Mouse (Mus musculus) testis, postnatal 10 days (tissue): Measurements from ENCODE around the gene Sucla2.

Source experiments
- DNase-seq: peaks from one replicate; pipeline ENCODE4 v3.0.0; 2021; ENCODE audit warnings: low spot score

The Sucla2 gene

DNA sequence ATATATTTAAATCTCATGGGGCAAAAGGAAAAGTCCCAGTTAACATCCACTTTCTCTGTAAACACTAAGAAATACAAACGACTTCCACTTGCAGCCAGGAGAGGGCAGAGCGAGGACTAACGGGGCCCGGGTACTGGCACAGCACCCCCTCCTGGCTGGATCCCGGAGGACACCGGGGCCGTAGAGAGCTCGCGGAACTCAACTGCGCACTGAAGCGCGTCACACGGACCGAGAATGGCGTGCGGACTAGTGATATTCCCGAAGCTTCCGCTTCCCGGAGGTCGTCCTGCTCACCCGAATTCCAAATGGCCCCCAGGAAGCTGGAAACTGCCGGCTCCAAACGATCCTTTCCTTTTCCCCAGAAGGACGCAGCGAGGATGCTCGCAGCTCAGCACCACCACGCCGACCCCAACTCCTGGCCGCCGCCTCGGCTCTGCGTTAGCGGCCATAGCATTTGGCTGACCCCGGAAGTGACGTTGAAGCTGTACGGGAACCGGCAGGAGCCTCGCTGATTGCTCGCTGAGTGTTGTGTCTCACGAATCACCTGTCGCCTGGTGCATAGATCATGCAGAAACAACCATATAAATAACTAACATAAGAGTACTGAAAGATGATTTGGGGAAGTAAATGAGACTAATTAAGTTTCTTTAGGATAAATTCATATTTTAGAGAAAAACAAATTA is at the start of gene Sucla2:
Sucla2 (plus strand) TSS at position 554 of the 683 bp plus-strand sequence.
- peak; percentile 96 for DNase-seq

DNA sequence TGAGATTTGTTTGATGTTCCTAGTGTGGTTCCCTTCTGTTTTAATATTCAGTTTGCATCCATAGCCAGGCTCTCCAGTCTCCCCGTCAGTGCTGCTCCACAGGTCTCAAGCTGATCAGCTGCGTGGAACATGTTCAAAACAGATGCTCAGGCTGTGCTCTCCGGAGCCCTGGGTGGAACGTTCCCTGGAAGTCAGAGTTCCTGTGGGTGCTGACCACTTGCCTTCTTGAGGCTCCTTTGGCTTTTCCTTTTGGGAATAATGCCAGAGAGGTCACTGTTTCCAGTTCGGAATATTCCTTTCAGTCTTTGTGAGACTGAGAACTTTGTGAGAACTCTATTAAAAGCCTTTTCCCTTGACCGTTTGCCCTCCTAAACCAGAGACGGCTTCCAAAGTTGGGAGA is 49.6 kb upstream of the Sucla2 start:
- no peak for DNase-seq

DNA sequence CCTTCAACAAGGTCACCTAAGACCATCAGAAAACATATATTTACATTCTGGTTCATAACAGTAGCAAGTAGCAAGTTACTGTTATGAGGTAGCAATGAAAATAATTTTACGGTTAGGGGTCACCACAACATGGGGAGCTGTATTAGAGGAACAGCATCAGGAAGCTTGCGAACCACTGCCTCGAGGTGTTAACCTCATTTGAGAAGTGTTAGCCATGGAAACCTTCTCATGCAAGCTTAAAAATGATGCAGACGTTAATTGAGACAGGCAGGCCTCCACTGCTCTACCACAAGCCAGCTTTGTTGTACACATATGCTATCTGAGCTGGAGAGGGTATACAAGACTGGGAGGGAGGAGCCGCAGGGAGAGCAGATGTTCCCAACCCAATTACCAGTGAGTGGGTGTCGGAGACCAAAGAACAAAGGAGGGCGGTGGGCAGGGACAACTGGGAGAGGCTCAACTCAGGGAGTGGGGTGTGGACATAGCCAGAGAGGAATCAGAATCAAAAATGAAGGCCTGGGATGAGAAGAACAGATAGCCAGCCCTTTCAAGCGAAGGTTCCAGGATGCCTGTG is 48.7 kb upstream of the Sucla2 start:
- no peak for DNase-seq

DNA sequence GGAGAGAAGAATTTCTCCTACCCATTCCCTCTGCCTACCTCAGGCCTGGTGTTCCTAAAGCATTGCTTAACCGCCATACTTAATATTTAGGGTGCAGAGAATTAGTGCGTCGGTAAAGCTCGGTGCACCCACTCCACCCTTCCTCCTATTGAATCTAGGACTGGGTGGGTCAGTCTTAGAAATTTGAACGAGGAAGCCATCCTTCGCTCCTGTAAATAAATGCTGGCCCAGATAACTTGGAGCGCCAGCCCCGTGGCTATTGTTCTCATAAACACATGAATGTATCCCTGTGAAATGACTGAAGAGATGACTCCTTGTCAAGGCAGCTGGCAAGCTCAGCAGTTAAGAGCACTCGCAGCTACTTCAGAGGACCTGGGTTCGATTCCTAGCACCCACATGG is 48.0 kb upstream of the Sucla2 start:
- no peak for DNase-seq

DNA sequence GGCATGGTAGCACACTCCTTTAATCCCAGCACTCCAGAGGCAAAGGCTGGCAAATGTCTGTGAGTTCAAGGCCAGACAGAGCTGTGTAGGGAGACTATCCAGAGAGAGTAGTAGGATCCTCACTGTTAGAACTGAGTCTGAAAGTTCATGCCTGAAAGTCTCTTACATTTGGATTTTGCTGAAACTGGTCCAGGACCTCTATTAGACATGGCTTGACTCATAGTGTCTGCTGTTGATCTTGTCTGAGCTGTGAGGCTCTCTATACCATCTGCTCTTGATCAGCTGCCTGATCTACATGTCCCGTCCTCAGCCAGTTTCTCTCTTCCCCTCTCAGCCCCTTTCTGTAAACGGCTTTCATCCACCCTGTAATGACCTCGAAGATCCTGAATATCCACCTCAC is 46.8 kb upstream of the Sucla2 start:
- no peak for DNase-seq

DNA sequence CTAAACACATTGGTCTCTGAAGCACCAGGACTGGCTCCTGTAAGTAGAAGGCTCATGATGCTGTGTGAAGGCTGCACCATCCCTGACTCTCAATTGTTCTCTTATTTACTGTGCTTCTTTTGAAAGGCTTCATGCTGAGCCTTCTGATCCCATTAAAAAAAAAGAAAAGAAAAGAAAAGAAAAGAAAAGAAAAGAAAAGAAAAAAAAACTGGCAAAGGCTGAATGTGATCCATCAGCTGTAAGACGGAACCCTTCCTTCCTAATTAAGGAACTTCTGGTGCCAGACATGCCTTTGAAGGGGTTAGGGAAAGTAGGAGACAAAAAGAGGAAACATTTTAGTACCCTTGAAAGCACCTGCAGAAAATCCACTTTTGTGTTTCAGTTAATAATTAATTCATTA is 45.3 kb upstream of the Sucla2 start:
- DNase-seq = no peak

DNA sequence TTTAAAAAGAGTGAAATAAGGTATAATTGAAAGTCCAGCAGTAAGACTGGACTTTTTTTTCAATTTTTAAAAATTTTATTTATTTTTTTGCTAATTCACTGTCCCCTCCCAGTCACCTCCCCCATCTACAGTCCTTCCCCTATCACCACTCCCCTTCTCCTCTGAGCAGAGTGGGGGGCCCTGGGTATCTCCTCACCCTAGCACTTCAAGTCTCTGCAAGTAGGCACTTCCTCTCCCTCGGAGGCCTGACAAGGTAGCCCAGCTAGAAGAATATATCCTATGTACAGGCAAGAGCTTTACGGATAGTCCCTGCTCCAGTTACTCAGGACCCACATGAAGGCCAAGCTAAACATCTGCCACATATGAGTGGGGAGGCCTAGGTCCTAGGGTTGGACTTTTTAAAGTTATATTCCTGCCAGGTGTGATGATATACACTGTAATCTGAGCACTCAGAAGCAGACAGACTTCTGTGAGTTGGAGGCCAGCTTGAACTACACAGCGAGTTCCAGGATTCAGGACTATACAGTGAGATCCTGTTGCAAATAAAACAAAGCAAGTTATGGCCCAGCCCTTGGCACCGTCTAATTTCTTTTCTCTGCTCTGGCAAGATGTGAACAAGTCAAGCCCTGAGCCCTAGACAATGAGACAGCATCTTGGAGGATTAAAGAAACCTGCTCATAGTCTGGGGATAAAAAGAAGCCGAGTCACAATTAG is 41.4 kb upstream of the Sucla2 start:
- no peak for DNase-seq

DNA sequence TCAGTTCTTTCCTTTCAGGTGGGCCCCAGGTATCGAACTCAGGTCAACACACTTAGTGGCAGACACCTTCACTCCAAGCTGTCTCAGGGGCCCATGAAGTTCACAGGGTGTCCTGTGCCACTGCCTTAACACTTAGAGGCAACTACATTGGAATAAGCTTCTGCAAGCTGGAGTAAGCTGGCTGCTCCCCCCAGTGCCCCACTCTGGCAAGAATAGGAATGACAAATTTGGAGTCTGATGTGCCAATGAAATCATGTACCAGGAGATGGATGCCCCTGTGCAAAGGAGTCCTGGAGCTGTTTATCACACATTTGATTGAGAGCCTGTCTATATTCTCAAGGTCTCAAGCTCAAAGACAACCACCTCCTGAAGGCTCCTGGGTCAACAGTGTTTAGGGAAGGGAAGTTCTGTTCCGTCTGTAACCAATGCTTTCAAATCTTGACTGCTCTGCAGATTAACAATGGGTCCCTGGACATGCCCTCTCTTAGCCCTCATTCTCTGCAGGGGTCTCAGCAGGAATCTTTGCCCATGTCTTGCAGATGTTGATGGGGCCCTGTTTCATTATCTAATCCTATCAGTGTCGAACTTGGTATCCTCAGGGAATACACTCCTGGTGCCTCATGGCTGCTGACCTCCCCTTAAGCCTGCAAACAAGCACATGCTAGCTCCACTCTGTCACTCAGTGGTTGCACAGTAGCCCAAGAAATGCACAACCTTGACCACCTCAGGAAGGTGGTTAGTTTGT is 40.6 kb upstream of the Sucla2 start:
- DNase-seq = no peak

DNA sequence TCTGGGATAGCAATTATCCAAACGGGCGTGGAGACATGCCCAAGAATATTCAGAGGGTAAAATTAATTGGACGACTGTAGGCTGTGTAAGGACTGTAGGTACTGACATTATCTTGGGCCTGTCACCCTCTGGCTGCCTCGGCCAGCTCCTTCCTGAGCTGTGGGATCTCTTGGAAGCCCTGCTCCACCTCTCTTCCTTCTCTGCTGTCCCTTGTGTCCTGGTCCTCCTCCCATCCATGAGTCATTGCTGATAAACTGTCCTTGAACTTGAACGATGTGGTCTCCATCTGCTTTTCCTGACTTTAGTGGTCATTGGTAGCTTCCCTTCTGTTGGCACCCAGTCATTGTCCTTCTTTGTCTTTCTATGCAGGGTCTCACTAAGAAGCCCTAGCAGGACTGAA is 38.5 kb upstream of the Sucla2 start:
- DNase-seq = no peak

DNA sequence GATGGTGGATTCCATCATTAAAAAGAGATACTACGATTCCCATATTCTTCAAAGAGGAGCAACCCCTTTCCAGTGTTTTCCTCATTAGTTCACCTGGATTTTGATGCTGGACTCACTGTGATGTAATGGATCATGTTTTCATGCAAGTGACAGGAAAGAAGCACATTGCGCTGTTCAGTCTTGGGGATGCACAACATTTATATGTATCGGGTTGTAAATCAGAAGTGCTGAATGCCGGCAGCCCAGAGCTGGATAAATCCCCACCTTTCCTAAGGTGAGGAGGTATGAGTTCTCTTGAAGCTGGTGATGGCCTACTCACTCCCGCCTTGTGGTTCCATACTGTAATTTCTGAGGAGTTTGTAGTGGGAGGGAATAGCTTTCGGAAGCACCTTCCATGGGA is 31.8 kb upstream of the Sucla2 start:
- no peak for DNase-seq

DNA sequence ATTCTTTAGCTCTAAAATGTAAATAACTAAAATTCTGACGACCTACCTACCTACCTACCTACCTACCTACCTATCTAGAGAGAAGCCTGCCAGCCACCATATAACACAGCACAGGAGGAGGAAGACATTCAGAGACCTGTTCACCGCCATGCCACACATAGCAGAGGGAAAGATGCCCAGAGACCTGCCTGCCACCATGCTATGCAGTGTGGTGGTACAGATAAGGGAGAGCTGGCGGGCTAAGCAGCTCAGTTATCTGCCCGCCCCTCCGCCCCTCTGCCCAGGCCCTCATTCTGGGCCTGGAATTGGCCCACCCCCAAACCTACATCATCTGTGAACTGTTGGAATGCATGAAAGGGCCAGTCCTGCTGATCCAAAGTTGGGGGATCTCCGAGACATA is 31.0 kb upstream of the Sucla2 start:
- DNase-seq = no peak

DNA sequence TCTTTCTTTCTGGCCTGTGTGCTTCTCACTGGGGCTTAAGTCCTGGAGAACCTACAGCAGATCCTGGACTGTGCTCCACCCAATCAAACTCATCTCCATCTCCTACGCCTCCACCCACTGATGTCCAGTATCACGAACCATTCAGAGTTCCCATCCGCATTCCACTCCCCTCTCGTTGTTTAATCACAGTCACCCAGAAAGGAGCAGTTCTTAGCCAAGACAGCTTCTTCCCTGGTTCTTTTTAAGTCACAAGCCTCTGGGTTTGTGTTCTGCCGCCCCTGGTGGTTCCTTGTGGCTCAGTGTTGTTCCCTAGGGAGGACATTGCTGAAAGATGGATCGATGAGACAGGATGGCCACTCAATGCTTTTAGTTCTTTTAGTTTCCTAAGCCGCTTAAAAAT is 29.4 kb upstream of the Sucla2 start:
- no peak for DNase-seq

DNA sequence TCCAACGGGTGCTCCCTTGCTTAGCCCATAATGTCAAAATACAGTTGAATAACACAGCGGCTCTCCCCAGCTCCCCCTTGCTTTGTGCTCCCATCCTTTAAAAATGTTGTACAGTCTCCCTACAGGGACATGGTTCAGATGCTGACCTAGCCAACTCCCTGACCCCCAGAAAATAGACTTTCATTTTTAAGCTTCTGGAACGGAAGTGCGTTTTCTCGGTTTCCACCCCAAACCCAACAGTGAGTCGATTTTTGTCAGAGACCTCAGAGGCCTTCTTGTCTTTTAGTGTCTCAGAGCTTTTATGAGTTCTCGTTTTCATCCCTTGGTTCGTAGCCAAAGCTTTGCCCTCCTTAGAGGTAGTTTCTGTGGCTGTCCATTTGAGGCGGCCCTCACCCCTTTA is 23.8 kb upstream of the Sucla2 start:
- no peak for DNase-seq

DNA sequence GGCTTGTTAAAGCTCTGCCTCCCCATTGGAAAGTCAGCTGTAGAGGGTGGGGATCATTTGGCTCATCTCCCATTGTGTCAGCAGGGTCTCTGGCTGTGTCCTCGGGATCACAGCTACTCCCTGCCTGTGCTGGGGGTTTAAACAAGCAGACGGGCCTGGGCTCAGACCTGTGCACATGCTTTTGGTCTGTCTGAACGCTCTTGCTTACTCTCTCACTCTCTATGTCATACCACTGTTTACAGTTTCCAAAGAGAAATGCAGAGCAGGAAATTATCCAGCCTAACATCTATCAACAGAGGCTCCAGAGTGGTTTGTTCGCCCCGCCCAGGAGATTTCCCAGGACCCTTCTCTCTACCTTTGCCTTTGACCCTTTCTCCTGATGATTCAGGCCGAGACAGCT is 23.4 kb upstream of the Sucla2 start:
- DNase-seq = no peak

DNA sequence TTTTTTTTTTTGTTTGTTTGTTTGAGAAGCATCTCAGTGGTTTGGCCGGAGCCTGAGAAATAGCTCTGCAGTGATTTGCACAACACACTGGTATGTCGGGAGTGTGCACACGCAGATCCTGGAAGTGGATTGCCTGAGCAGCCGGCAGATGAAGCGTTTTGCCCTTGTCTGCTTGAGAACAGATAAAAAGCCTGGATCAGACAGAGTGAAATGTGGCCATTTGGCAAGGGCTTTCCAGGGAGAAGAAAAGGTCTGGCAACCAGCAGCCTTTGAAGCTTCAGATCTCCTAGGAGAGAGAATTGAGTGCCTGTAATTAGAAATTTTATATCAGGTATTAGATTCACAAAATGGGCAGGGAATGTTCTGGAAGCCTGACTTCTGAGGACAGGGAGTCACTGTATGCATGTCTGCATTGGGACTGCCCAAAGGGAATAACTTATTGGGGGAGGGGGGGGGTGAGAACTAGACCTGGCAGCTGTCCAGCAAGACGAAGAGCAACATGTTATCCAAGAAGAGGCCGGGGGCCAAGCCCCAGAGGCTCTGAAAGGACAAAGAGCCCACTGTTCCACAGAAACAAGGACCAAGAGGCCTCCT is 22.4 kb upstream of the Sucla2 start:
- peak; percentile 86 for DNase-seq

DNA sequence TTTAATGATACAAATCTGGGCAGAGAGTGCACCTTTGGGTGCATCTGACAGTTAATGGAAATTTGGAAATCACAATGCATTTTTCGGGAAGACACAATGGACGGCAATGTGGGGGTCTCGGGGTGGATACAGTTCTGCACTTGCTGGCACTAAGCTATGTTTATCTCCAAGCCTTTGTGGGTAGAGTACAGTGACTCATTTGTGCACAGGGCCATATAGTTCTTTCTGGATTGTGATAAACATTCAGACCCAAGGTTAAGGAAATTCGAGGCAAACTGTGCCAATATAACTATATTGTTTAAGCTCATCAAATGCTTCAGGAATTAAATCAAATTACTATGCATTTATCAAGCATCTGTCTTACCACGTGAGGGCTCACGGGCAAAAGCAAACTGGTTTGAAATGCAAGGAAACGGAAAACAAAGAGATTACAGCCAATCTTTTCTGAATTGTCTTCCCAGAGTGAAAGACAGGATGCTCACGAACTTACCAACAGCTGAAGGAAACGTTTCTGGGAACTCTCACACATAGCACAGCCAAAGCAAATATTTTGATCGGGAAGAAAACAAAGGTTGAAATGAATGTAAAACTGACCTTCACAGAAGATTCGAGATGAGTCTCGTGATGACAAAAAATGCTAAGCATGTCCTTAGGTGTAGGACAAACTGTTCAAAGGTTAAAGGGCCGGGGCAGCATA is 21.7 kb upstream of the Sucla2 start:
- no peak for DNase-seq

DNA sequence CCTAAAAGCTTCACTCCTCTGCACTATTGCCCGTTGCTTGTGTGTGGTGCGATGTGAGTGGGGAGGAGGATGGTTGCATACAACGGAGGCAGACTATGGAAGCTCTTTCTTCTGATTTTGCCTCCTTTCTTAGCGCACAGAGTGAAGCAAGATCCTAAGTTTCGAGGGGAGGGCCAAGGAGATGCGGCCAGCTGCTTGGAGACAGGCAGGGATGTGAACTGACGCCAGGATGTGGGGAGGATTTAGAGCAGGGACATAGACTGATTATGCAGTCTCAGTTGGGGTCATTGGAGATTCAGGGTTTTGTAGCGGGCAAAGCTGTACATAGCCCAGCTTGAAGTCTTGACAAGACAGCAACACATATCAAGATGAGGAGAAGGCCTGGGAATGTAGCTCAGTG is 18.8 kb upstream of the Sucla2 start:
- DNase-seq = no peak

DNA sequence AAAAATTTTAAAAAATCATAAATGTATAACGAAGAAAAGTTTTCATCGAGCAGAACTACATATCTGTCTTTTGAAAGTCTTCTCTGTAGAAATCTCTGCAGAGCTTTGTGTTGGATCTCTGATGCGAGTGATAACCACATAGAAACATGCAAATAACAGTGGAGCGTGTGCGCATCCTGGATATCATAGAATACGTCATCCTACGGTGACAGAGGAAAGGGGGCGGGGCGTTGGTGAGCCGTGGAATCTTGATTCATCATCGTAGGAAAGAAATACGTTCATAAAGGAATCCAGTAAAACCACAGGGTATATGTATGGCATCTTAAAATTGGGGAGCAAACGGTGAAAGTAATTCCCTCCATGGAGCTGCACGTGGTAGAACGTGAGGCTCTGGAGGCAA is 17.9 kb upstream of the Sucla2 start:
- no peak for DNase-seq

DNA sequence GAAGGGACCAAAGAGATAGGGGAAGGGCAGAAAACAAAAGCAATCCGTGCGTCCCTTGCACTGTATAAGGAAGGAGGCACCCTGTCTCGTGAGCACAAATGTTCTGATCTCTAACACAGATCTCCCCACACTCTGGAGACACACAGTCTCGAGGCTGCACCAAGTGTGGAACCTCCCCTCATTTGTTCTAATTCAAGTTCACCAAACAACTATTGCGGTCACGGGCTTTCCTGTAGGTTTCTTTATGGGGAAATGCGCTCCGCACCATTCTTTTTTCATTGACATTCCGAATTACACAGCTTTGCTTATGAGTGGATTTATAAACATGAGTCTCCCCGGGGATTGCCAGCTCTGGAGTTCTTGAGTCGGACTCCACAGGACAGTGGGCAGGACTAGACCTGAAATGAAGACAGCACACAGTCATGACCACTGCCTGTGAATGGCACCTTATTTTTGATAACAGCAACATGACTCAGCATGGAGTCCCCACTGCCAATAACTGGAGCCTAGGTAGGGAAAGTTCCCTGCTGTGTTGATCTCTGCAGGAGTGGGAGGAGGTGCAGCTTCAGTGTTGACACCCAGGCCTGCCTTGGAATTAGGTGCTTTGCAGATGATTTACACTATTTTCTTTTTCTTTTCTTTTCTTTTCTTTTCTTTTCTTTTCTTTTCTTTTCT is 17.3 kb upstream of the Sucla2 start:
- no peak for DNase-seq

DNA sequence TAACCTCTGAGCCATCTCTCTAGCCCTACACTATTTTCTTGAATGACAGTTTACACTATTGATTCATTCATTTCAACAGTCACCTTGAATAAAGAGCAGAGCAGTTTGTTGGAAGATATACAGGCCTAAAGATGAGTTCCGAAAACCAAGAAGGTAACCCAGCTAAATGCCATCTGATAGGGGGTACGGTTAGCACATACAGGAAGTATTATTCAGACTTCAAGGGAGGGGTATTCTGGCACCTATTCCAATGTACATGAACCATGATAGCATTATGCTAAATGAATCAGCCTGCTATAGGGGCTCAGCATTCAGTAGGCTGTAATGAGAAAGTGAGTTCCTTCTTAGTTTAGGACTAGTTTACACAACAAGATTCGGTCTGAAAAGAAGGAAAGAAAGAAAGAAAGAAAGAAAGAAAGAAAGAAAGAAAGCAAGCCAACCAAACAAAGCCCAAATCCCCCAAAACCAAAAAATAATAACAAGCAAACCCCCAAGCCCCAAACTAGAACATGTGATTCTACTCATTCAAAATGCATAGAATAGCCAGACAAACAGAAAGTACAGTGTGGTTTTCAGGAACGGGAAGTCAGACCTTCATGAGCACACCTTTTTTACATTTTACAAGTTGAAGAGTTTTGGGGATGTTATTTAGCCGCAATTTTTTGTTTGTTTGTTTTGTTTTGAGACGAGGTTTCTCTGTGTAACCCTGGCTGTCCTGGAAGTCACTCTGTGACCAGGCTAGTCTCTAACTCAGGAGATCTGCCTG is 16.3 kb upstream of the Sucla2 start:
- DNase-seq = no peak
